Mouse (Mus musculus): ENCODE data around the gene Slc22a20. TPM values are rescaled to one million over a fixed set of nuclear protein-coding genes. Genes with fewer than 3 reads are reported as not detected.
A peak's percentile ranks its signal among the peaks of the same experiment; 100 is the strongest.

The Slc22a20 gene
- total RNA-seq, 2 experiments from 2014 or later: not detected

DNA sequence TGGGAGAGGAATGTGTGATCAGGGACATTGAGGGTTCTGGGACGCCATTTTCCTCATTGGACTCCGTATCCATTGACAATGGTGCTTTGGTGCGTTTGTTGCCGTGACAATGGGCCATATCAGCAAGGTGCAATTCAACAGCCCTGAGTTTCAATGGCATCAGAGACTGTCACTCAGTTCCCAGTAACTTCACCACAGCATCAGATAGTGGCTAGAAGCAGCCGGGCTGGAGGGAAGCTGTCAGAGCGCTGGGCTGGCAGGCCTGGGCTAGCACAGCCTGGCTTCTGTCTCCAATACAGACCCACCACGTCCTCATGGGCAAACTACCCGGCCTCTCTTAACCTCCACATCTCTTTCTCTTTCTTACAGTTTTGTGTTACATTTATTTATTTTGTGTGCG, 5.5 kb downstream of the Slc22a20 start:
- no peak for DNase-seq
- Histone ChIP-seq H3K27ac (no peak overlapping the region), H3K4me3 (no peak overlapping the region)
- TF ChIP-seq CTCF (IDR thresholded peaks at IDR 0.05): no peak
- intact Hi-C loops (cut with DNase I): no loop called here

DNA sequence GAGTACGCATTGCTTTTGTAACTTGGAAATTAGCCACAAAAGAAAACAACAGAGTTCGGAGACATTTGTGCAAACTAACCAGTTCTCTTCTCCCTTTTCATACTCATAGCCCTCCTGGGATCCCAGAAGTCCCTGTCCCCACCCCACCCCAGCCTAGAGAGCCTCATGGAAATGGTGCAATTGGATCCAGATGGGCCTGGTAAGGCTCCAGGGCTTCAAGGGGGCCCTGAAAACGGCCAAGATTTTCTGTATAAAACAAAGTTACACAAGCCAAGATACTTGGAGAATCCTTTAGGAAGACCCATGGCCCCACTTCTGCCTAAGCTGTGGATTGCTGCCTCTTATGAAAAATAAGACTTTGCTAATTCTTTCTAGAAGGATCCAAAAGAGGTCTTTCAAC, 8.2 kb downstream of the Slc22a20 start:
- Histone ChIP-seq H3K4me3 (no peak overlapping the region), H3K27ac (peak overlapping the region; percentile 24; the same call in 1 of the 2 replicates)
- no peak for TF ChIP-seq CTCF (IDR thresholded peaks at IDR 0.05)
- peak; percentile 55 for DNase-seq
- intact Hi-C loops (cut with DNase I): no loop called here

DNA sequence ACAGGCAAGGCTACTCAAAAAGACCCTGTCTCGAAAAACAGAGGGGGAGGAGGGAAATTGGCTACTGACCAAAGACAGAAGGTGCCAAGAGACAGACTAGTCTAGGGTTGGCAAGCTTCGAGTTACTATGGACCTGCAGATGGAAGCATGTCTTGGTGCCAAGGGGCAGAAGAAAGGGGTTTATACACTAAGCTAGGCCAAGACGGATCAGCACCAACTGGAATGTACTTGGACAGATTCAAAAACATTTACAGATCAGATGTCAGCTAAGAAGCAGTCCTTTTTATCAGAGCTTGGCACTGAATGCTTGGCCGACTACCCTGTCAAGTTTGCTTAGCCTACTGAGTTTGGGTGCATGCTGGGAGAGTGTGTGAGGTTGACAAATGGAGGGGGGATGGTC, 10.3 kb downstream of the Slc22a20 start:
- TF ChIP-seq CTCF (IDR thresholded peaks at IDR 0.05): no peak
- H3K4me3 ChIP-seq: no peak overlapping the region
- intact Hi-C loops (cut with DNase I): no loop called here
- no peak overlapping the region for H3K27ac ChIP-seq
- DNase-seq: no peak

DNA sequence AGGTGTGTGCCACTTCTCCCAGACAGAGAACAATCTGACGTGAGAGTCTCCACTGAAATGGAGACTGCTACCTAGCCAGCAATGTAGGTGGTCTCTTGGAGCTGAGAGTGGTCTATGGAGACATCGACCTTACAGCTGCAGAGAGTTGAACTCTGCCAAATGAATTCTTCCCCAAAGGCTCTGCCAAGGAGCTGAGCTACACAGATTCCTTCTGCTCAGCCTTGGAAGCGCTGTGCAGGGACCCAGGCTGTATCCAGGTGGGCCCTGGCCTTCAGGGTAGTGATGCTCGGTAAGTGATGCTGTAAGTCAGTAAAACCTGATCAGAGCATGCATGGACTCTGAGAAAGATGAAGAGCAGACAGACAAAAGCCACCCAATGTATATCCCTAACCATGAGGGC, 10.8 kb downstream of the Slc22a20 start:
- Histone ChIP-seq H3K4me3 (no peak overlapping the region), H3K27ac (no peak overlapping the region)
- TF ChIP-seq CTCF (IDR thresholded peaks at IDR 0.05): no peak
- no peak for DNase-seq
- intact Hi-C loops (cut with DNase I): no loop called here

DNA sequence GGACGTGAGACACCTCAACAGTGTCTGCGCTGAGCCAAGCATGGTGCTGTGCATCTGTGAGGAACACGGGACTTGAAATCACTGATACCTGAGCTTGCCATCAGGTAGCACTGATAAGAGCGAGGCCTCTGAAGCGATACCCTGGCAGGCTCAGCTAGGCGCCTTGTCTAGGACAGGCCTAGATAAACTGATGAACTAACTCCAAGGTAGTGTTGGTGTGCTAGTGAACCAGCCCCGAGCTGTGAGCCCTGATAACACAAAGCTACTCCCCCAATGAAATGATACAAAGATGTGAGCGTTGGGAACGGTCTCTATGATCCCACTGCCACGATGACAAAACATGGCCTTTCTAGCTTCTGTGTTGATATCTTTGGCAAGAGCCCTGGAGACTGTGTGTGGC, 18.3 kb downstream of the Slc22a20 start:
- TF ChIP-seq CTCF (IDR thresholded peaks at IDR 0.05): no peak
- no peak for DNase-seq
- Histone ChIP-seq H3K4me3 (no peak overlapping the region), H3K27ac (no peak overlapping the region)
- intact Hi-C loops (cut with DNase I): no loop called here

DNA sequence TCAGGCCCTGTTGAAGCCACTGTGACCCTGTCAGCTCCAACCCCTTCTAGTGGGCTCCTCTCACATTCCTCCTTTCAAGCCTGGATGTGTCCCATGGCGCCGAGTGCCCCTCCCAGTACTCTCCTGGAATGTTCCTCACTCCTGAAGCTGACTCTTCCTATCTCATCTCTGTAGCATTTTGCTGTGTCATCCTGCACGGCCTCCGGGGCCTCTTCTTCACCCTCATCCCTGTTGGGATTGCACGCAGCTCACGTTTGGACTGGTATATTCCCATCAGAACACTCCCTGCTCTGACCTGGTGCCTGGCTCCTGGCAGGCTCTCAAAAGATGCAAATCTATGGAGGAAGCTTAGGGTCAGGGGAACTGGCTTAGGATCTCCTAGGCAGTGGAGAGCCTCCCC, 19.2 kb downstream of the Slc22a20 start:
- no peak for DNase-seq
- TF ChIP-seq CTCF (IDR thresholded peaks at IDR 0.05): no peak
- intact Hi-C loops (cut with DNase I): no loop called here
- H3K4me3 ChIP-seq: no peak overlapping the region
- H3K27ac ChIP-seq: no peak overlapping the region

DNA sequence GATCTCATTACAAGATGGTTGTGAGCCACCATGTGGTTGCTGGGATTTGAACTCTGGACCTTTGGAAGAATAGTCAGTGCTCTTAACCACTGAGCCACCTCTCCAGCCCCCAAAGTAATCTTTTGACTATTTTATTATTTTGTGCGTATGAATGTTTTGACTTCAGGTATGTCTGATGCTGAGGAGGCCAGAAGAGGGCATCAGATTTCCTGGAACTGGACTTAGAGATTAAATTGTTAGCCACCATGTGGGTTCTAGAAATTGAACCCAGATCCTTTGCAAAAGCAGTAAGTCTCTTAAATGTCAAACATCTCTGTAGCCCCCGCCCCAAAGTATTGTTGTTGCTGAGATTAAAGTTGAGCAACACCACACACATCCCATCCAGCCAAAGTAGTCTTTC, 20.0 kb downstream of the Slc22a20 start:
- no peak for DNase-seq
- no peak overlapping the region for H3K4me3 ChIP-seq
- no peak overlapping the region for H3K27ac ChIP-seq
- TF ChIP-seq CTCF (IDR thresholded peaks at IDR 0.05): no peak
- intact Hi-C loops (cut with DNase I): loop anchor here (1.0 to 2.0 kb wide), 4 partner anchors 48 to 161 kb away; no protein-coding TSS in a partner anchor

DNA sequence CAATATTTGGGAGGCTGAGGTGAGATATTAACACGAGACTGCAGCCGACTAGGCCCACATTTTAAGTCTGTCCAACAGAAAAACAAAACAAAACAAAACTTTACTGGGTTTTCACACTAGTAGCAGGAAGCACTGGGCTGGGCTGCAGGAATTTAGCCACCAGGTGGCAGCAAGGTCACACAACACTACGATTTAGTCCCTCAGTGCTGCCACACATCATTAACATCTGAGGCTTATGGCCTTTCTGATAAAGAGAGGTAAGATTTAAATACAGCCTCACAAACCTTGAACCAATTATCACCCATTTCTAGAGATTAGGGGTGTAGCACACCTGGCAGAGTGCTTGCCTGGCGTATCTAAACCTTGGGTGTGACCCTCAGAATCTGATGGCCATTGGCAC, 20.7 kb downstream of the Slc22a20 start:
- peak; percentile 95 for TF ChIP-seq CTCF (IDR thresholded peaks at IDR 0.05)
- intact Hi-C loops (cut with DNase I): loop anchor here (1.0 to 2.0 kb wide), 4 partner anchors 49 to 162 kb away; no protein-coding TSS in a partner anchor
- H3K4me3 ChIP-seq: no peak overlapping the region
- peak overlapping the region; percentile 92; the same call in 1 of the 2 replicates for H3K27ac ChIP-seq
- DNase-seq: peak; percentile 82

DNA sequence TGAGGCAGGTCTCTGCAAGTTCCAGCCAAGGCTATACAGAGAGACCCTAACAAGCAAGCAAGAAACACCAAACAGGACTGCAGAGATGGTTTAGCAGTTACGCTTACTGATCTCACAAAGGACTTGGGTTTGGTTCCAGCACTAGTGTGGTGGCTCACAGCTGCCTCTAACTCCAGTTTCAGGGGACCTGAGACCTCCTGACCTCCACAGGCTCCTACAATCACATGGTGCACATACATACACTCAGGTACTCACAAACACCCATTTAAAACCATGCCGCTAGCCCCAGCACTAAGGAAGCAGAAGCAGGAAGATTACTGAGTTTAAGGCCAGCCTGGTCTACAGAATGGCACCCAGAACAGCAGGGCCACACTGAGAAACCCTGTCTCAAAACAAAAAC, 21.1 kb downstream of the Slc22a20 start:
- TF ChIP-seq CTCF (IDR thresholded peaks at IDR 0.05): no peak
- H3K4me3 ChIP-seq: peak overlapping the region; percentile 75; the same call in 1 of the 2 replicates
- peak overlapping the region; percentile 92; the same call in 1 of the 2 replicates for H3K27ac ChIP-seq

DNA sequence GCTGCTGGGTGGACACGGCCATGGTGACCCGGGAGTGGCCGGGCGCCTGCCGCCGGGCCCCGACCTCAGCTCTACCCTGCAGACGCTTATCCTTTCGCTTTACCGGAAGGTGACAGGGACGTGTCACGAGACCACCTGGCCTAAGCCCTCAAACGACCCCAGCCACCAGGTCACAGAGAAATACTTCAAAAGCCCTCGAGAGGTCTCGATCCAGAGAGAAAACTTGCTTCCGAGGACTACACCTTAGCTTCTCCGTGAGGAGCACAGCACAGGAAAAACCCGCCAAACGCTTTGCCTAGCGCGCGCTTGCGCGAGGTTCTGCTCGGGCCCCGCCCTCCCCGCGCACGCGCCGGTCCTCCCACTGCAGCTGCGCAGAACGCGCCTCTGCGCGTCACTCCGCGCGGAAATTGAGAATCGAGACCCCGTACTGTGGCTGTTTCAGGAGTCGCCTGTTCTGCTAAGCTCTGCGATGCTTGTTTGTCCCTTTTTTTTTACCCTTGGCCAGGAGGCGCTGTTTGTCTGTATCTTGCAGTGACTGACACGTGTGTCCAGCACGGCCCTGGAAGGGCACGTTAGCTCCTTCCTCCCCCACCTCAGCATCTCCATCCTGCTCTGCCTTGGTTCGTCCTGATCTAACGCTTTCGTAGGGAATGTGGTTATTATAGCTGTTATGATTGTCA, 21.9 kb downstream of the Slc22a20 start, which contains the start of gene Pola2:
Gene Pola2, minus strand, starts transcription at position 320 of the 680 bp plus-strand sequence.
- intact Hi-C loops (cut with DNase I): loop anchor here (2.0 kb wide), 1 partner anchor 163 kb away; no protein-coding TSS in a partner anchor
- peak; percentile 92 for DNase-seq
- TF ChIP-seq CTCF (IDR thresholded peaks at IDR 0.05): 0 out of 2 replicates have a peak, but pooled peaks have one; percentile 4
- Histone ChIP-seq H3K27ac (peak within 1 kb of the TSS; percentile 92), H3K4me3 (peak within 1 kb of the TSS; percentile 75)

More for the DNA sequence above, 21.1 kb downstream of the Slc22a20 start:
- intact Hi-C loops (cut with DNase I): loop anchor here (1.0 to 2.0 kb wide), 4 partner anchors 49 to 162 kb away; no protein-coding TSS in a partner anchor
- DNase-seq: no peak

DNA sequence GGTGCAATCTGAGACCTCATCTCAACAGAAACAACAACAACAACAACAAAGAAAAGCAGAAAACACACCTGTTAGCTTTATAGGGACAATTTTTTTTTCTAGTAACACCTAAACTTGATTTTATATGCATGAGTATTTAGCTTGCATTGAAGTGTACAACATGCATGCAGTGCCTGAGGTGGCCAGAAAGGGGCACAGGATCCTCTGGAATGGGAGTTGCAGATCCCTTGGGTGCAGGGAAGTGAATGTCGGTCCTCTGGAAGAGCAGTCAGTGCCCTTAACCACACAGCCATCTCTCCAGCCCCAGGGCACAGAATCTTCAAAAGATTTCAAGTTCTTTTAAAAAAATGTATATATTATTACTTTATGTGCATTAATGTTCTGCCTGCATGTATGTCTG, 23.3 kb downstream of the Slc22a20 start:
- no peak for DNase-seq
- Histone ChIP-seq H3K4me3 (no peak overlapping the region), H3K27ac (no peak overlapping the region)
- intact Hi-C loops (cut with DNase I): no loop called here
- no peak for TF ChIP-seq CTCF (IDR thresholded peaks at IDR 0.05)

DNA sequence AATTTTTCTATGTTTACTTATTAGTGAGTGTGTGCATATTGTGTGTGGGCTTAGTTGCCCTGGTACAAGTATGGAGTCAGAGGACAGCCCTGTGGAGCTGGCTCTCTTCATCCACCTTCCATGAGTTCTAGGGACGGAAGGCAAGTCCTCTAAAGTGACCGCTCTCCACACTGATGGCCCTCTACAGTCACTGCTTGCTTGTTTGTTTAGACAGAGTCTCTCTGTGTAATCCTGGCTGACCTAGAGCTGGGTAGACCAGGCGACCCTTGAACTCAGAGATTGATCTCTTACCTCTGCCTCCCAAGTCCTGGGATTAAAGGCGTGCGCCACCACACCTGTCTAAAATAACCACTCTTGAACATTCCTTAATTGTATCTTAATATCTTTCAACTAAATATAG, 28.6 kb downstream of the Slc22a20 start:
- Histone ChIP-seq H3K27ac (no peak overlapping the region), H3K4me3 (no peak overlapping the region)
- DNase-seq: no peak
- TF ChIP-seq CTCF (IDR thresholded peaks at IDR 0.05): no peak
- intact Hi-C loops (cut with DNase I): loop anchor here (2.0 kb wide), 1 partner anchor 15 kb away; no protein-coding TSS in a partner anchor

DNA sequence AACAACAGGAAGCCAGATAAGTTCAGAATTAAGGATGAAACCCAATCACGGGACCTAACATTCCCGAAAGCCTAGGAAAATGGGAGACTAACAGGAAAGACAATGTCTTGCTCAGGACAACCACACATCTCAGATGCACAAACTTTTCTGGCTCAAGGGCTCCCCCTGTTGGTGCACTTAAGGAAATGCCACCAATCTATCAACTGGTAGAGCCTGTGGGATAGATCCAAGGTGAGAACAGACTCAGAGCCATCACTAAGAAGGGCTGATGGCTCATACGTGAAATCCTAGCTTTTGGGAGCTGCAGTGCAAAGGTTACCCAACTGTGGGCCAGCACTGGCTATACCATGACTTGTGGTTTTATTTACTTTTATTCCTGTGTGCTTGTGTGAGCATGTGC, 29.3 kb downstream of the Slc22a20 start:
- TF ChIP-seq CTCF (IDR thresholded peaks at IDR 0.05): peak; percentile 93; the same call in 1 of the 2 replicates
- intact Hi-C loops (cut with DNase I): loop anchor here (1.0 to 2.0 kb wide), 2 partner anchors 14 to 32 kb away; partner anchors contain the start of gene Cdc42ep2
- Histone ChIP-seq H3K27ac (peak overlapping the region; percentile 85), H3K4me3 (peak overlapping the region; percentile 60)
- DNase-seq: peak; percentile 86
